Mouse (Mus musculus): ENCODE measurements at regions not wholly inside any gene's neighbourhood (a gene's known extent, or its start where the extent isn't known, plus 50 kb on each side); places are given as distances from the start of the nearest gene placed in this dataset.
A peak's percentile ranks its signal among the peaks of the same experiment; 100 is the strongest.

GRCm38 (mm10) chr14:82745383-82745782 is 1698.0 kb upstream of the Pcdh17 start:
- WGBS, result 37% methylated on average over 2 of the region's 2 CpGs
- peak; percentile 58; the same call in 1 of the 2 replicates for ATAC-seq (ENCODE audit: low FRiP score, low read depth)
- no peaks in the 10 kb centered on the region for H3K9me3 ChIP-seq
- no peak overlapping the region for H3K9ac ChIP-seq (replicated peaks)
- no peaks in the 10 kb centered on the region for H3K27me3 ChIP-seq
- no peak overlapping the region for H3K4me3 ChIP-seq
- no peaks in the 10 kb centered on the region for H3K36me3 ChIP-seq
- H3K27ac ChIP-seq (replicated peaks), result no peak overlapping the region
- no peak overlapping the region for H3K4me2 ChIP-seq (replicated peaks)
- no peaks in the 10 kb centered on the region for H3K4me1 ChIP-seq

GRCm38 (mm10) chr14:82758144-82758543 is 1685.2 kb upstream of the Pcdh17 start:
- no peak overlapping the region for H3K27ac ChIP-seq (replicated peaks)
- H3K36me3 ChIP-seq, result no peaks in the 10 kb centered on the region
- H3K4me2 ChIP-seq (replicated peaks), result no peak overlapping the region
- H3K9ac ChIP-seq (replicated peaks), result no peak overlapping the region
- H3K4me3 ChIP-seq, result no peak overlapping the region
- H3K9me3 ChIP-seq, result no peaks in the 10 kb centered on the region
- ATAC-seq (ENCODE audit: low FRiP score, low read depth), result no peak; the same call in 1 of the 2 replicates
- no peaks in the 10 kb centered on the region for H3K4me1 ChIP-seq
- H3K27me3 ChIP-seq, result no peaks in the 10 kb centered on the region
